Mouse (Mus musculus): ENCODE data around the gene Pilra.

Gene Pilra

DNA sequence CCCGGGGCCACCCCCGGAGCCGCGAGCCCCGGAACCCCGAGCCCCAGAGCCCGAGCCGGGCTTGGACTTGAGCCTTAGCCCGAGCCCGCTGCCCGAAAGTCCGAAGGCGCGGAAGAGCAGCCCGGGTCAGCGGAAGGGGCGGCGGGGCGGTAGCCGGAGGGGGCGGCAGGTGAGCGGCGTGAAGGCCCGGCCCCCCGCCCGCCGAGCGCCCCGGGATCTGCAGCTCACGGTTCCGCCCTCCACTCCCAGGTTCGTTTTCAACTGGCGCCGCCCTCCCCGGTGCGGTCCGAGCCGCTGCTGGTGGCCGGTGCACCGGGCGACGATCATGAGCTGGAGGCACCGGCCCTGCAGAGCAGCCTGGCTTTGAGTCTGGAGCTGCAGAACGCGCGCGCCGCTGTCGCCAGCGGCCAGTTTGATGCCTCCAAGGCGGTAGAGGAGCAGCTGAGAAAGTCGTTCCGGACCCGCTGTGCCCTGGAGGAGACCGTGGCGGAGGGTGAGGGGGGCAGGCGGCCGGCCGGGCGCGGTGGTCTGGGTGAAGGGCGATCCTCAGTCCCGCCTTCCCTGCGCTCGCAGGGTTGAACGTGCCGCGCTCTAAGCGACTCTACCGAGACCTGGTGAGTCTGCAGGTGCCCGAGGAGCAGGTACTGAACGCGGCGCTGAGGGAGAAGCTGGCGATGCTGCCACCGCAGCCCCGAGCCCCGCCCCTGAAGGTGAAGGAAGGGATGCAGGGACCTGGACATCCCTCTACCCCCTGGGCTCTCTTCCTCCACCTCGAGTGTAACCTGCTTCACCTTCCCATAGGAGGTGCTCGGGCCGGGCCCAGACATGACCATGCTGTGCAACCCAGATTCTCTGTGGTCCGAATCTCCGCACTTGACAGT lies 56.8 kb downstream of the Pilra start:
- DNase-seq (ENCODE audit: low read depth, low spot score), result peak; percentile 75

DNA sequence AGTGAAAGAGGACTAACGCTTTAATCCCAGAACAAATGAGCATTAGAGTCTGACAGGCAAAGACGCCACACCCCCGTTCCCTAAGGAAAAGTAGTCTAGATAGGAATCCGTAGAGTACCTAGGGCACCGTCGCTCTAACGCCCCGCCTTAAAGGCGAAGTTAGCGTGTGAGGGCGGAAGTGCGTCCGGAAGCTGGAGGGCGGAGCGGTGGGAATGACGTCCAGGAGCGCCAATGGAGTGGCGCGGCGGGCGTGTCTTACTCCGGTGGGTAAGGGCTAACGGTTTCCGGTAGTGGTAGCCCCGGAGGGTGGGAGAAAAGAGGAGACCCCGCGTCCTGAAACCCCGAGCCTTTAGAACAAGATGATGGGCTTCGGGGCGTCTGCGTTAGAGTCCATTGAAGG lies 57.4 kb downstream of the Pilra start, which contains the start of gene Ppp1r35:
Ppp1r35 (plus strand) TSS at position 215 of the 400 bp plus-strand sequence.
- peak; percentile 98 for DNase-seq (ENCODE audit: low read depth, low spot score)

DNA sequence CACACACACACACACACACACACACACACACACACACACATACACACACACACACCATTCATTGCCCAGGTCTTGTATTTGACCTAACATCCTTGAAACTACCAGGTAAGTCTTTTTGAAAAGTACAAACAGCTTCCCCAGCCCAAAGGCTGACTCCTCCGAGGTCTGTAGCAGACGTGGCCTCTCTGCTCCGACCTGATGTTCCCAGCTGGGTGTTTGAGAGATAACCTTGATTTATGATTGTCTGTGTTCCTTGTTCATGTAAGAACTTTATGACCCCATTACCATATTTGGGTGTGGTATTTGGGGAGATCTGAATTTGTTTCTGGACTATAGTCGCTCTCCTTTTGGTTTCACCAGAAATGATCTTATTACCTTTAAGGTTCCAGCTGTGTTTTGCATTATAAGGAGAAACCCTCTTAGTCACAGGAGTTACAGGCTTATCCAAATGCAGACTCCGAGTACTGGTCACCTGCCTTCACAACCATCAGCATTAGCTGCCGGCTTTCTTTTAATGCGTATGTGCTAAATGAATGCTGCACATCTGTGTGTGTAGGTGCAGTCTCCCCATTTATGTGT lies 58.7 kb downstream of the Pilra start:
- DNase-seq (ENCODE audit: low read depth, low spot score), result peak; percentile 38

DNA sequence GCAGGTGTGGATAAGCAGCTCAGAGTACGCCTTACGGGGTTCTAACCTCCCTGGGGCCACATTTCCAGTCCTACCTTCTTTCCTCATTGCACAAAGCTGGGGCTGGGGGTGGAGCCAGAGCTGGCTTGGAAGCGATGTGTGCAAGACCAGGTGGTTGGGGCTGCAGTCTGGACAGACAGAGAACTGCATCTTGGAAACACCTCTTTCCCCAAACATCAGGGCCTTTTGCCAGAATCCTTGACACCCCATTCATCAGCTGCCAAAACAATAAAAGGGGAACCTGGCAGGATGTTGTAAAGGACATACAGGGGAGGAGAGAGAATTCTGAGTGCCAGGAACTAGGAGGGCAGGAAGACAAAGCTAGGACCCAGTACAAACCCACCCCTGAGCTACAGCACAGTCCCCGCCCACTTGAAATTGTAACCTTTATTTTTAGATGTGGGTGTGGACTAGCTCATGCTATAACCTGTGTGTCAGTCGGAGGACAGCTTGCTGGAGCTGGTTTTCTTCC lies 59.6 kb downstream of the Pilra start:
- DNase-seq (ENCODE audit: low read depth, low spot score), result peak; percentile 82

DNA sequence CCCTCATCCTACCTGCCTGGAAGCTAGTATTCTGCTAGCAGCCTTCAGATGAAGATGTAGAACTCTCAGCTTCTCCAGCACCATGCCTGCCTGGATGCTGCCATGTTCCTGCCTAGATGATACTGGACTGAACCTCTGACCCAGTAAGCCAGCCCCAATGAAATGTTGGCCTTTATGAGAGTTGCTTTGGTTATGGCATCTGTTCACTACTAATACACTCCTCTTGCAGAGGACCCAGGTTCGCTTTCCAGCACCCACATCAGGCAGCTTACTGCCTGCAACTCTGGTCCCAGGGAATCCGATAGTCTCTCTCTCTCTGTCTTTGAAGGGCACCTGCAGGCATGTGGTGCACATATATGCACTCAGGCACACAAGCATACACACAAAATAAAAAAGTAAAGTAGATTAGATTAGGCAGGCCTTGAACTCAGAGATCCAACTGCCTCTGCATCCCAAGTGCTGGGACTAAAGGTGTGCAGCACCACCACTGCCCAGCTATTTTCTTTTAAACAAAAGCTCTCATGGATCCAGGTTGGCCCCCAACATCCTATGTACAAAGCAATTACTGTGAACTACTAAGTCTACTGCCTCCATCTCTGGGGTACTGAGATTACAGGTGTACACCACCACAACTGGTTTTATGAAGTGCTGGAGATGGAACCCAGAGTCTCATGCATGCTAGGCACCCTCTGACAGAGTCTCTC lies 60.3 kb downstream of the Pilra start:
- no peak for DNase-seq (ENCODE audit: low read depth, low spot score)

DNA sequence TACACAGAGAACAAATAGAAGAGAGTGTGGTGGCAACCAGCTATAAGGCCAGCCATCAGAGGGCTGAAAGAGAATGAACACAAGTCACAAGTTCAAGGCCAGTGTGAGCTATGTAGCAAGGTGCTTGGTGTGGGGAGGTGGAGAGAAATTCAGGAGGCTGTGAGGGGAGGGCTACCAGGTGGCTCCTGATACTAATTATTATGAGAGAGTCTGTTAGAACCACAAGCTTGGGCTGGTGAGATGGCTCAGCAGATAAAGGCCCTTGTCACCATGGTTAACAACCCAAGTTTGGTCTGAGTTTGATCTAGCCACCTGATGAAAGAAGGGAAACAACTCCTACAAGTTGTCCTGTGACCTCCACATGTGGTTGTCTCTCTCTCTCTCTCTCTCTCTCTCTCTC lies 63.3 kb downstream of the Pilra start:
- no peak for DNase-seq (ENCODE audit: low read depth, low spot score)

Data from A20 (cell line).